Mouse (Mus musculus) lung, adult 2 months (tissue): Measurements from ENCODE around the gene Hlx.

Source experiments
- CTCF ChIP-seq: fragments of 200-500 bp; IDR thresholded peaks from 2 replicates; pipeline ENCODE4 v1.5.1; 2011; ENCODE audit warnings: mild to moderate bottlenecking, low read length, control low read depth; ENCODE audit not compliant: insufficient read depth
- POLR2A ChIP-seq: fragments of 200-500 bp; IDR thresholded peaks from 2 replicates; pipeline ENCODE4 v1.6.1; 2011; ENCODE audit warnings: low read depth, mild to moderate bottlenecking, control low read depth, low read length, borderline replicate concordance; ENCODE audit errors: extremely low read depth

- TF ChIP-seq POLR2A: no peak
- TF ChIP-seq CTCF: no peak
Measured at GRCm38 (mm10) chr1:184748692-184749152, 16.3 kb upstream of the Hlx start.
